Mouse (Mus musculus) lung, embryonic 16.5 days (tissue): ENCODE results near the gene Ifitm10. TPM values are rescaled to one million over a fixed set of nuclear protein-coding genes. Genes with fewer than 3 reads are reported as not detected.
A peak's percentile ranks its signal among the peaks of the same experiment; 100 is the strongest.
"Not testable (repeated sequence)": the region's sequence is repeated elsewhere in the genome, so short reads cannot be mapped to it uniquely, and the experiment has no call there.

Source experiments
- ATAC-seq: fragments of 200-750 bp; cut with Nextera tagmentation; 2 replicates; pipeline ENCODE4 v1.8.0; 2017; ENCODE audit warnings: low read depth, mild to moderate bottlenecking, moderate library complexity
- H3K27ac ChIP-seq: fragments of 300-500 bp; sonication (generic); 2 replicates; pipeline ENCODE4 v1.5.1; 2014; ENCODE audit warnings: mild to moderate bottlenecking, control low read depth, low read length
- H3K27me3 ChIP-seq: fragments of 300-500 bp; sonication (generic); 2 replicates; pipeline ENCODE4 v1.6.1; 2014; ENCODE audit warnings: low read depth, low read length, mixed read lengths; ENCODE audit not compliant: control insufficient read depth, insufficient read depth
- H3K36me3 ChIP-seq: fragments of 300-500 bp; sonication (generic); 2 replicates; pipeline ENCODE4 v1.6.1; 2014; ENCODE audit warnings: low read length; ENCODE audit not compliant: control insufficient read depth, insufficient read depth
- H3K4me1 ChIP-seq: fragments of 300-500 bp; sonication (generic); replicated peaks from 2 replicates; pipeline ENCODE4 v1.6.1; 2014; ENCODE audit warnings: low read length, mixed read lengths; ENCODE audit not compliant: control insufficient read depth, insufficient read depth
- H3K4me2 ChIP-seq: fragments of 300-500 bp; sonication (generic); 2 replicates; pipeline ENCODE4 v1.6.1; 2014; ENCODE audit warnings: low read depth, low read length, control low read depth
- H3K4me3 ChIP-seq: fragments of 300-500 bp; sonication (generic); 2 replicates; pipeline ENCODE4 v1.5.1; 2014; ENCODE audit warnings: mild to moderate bottlenecking, low read length, control low read depth
- H3K9ac ChIP-seq: fragments of 300-500 bp; sonication (generic); 2 replicates; pipeline ENCODE4 v1.6.1; 2014; ENCODE audit warnings: low read length, control low read depth
- H3K9me3 ChIP-seq: fragments of 300-500 bp; sonication (generic); 2 replicates; pipeline ENCODE4 v1.6.1; 2016; ENCODE audit warnings: low read length; ENCODE audit not compliant: control insufficient read depth
- WGBS: fragments of 180-500 bp; shearing (Covaris S2); extraction: QIAGEN DNeasy Blood & Tissue Kit; methylation state at CpG from one replicate; pipeline ENCODE4 v1.1.7; 2014; 5-methylcytosine and 5-hydroxymethylcytosine counted together
- polyA plus RNA-seq: library from polyadenylated mRNA; unstranded; fragments of >200 nt; fragmentation: Nextera tagmentation; extraction: Ambion mirVana; gene quantifications from 2 replicates; pipeline ENCODE4 v1.2.1, GENCODE M21; 2015

The Ifitm10 gene
- polyA plus RNA-seq, 1 experiment from 2014 or later, result 7.5 TPM

- H3K36me3 ChIP-seq, result no peaks in the 10 kb centered on the region
- no peaks in the 10 kb centered on the region for H3K27me3 ChIP-seq
- no peaks in the 10 kb centered on the region for H3K9me3 ChIP-seq
- no peak overlapping the region for H3K4me3 ChIP-seq
- WGBS, result 59% methylated on average over 10 of the region's 10 CpGs
- H3K27ac ChIP-seq, result no peak overlapping the region
- no peaks in the 10 kb centered on the region for H3K4me1 ChIP-seq
- peak; percentile 59; the same call in 1 of the 2 replicates for ATAC-seq
- H3K9ac ChIP-seq, result no peak overlapping the region
- no peak overlapping the region for H3K4me2 ChIP-seq
Measured at GRCm38 (mm10) chr7:142340269-142340970, 33.1 kb downstream of the Ifitm10 start.

GRCm38 (mm10) chr7:142335151-142335550, 38.4 kb downstream of the Ifitm10 start:
- 84% methylated on average over 8 of the region's 8 CpGs for WGBS
- ATAC-seq, result no peak

DNA sequence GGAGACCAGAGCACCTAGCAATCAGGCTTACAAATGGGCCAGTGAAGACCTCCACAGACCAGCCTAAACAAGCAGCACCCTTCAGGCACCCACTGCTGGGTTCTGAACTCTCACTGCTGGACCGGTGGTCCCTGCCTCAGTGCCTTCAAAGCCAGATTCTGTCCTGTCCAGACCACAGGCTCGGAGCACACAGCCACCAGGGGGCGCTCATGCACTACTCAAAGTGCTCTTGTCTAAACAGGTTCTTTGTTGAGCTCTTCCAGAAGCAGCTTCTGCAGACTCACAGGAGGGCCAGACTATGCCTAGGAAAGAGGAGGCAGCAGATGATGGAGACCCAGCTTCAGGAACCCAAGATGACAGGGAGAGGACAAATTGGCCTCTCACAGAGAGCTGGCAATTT, 39.3 kb downstream of the Ifitm10 start:
- Histone ChIP-seq H3K9ac (no peak overlapping the region; the same call in 1 of the 2 replicates), H3K4me3 (no peak overlapping the region), H3K9me3 (no peaks in the 10 kb centered on the region), H3K36me3 (no peaks in the 10 kb centered on the region), H3K4me2 (no peak overlapping the region), H3K27ac (no peak overlapping the region), H3K4me1 (no peaks in the 10 kb centered on the region), H3K27me3 (no peaks in the 10 kb centered on the region)
- 2% methylated on average over 3 of the region's 3 CpGs for WGBS
- ATAC-seq, result peak; percentile 81

More at GRCm38 (mm10) chr7:142335151-142335550, 38.4 kb downstream of the Ifitm10 start:
- Histone ChIP-seq H3K9ac (no peak overlapping the region), H3K4me3 (no peak overlapping the region), H3K9me3 (no peaks in the 10 kb centered on the region), H3K4me2 (no peak overlapping the region), H3K27ac (no peak overlapping the region), H3K36me3 (no peaks in the 10 kb centered on the region), H3K4me1 (no peaks in the 10 kb centered on the region), H3K27me3 (no peaks in the 10 kb centered on the region)

DNA sequence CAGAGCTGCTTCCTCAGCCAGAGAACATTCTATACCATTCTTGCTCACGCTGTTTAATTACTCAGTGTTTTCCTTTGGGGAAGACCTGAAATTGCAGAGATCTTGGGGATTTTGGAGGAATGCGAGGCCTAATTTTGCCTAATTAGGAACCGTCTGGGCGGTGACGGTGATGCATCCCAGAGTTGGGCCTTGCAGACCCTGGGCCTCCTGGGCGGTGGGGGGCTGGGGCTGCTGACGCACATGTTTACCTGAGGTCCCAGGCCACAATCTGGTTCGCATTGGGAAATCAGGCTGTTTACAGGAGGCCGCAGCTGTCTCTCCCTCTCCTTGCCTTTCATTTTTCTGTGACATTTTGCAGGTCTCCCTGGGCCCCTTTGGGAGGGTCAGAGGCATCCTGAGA, 40.8 kb downstream of the Ifitm10 start:
- not testable (repeated sequence) for H3K4me2 ChIP-seq, ATAC-seq, H3K27me3 ChIP-seq, H3K9me3 ChIP-seq, H3K27ac ChIP-seq, H3K4me1 ChIP-seq, H3K9ac ChIP-seq, H3K4me3 ChIP-seq, H3K36me3 ChIP-seq
- WGBS, result 74% methylated on average over 3 of the region's 9 CpGs

- no peak overlapping the region for H3K27ac ChIP-seq
- no peak overlapping the region for H3K9ac ChIP-seq
- H3K4me3 ChIP-seq, result no peak overlapping the region
- no peak for ATAC-seq
- peaks cover 11% of the 10 kb centered on the region for H3K4me1 ChIP-seq
- no peaks in the 10 kb centered on the region for H3K36me3 ChIP-seq
- no peaks in the 10 kb centered on the region for H3K9me3 ChIP-seq
- H3K27me3 ChIP-seq, result no peaks in the 10 kb centered on the region
- H3K4me2 ChIP-seq, result no peak overlapping the region
- WGBS, result 79% methylated on average over 4 of the region's 4 CpGs
Measured at GRCm38 (mm10) chr7:142331281-142331680, 42.3 kb downstream of the Ifitm10 start.

DNA sequence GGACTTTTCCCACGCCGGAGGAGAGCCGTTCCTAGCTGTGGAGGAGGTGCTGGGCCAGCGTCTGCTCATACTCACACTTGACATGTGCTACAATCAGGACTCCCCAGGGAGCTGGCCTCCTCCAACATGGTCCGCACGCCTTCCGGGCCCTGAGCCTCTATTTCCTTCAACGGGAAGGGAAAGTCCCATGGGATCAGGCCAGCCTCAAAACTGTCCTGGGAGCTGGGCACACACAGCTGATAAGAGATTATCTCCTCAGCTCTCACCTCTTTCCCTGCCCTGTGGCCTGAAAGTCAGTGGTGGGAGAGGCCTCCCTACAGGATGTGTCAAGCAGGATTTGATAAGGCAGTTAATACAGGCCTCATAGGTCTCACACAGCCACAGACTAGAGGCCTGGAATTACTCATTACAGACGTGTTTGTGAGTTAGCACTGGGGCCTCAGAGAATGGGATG, 43.3 kb downstream of the Ifitm10 start:
- peaks cover 14% of the 10 kb centered on the region for H3K4me1 ChIP-seq
- H3K4me2 ChIP-seq, result no peak overlapping the region
- no peaks in the 10 kb centered on the region for H3K27me3 ChIP-seq
- no peak overlapping the region for H3K9ac ChIP-seq
- peak; percentile 28; the same call in 1 of the 2 replicates for ATAC-seq
- WGBS, result 43% methylated on average over 9 of the region's 9 CpGs
- no peaks in the 10 kb centered on the region for H3K36me3 ChIP-seq
- H3K9me3 ChIP-seq, result no peaks in the 10 kb centered on the region
- peak overlapping the region; percentile 0; the same call in 1 of the 2 replicates for H3K27ac ChIP-seq
- H3K4me3 ChIP-seq, result no peak overlapping the region

GRCm38 (mm10) chr7:142328507-142328906, 45.0 kb downstream of the Ifitm10 start:
- ATAC-seq, result no peak
- H3K27me3 ChIP-seq, result no peaks in the 10 kb centered on the region
- no peak overlapping the region for H3K27ac ChIP-seq
- H3K36me3 ChIP-seq, result no peaks in the 10 kb centered on the region
- H3K9ac ChIP-seq, result no peak overlapping the region
- no peaks in the 10 kb centered on the region for H3K9me3 ChIP-seq
- H3K4me1 ChIP-seq, result peaks cover 16% of the 10 kb centered on the region
- WGBS, result 62% methylated on average over 3 of the region's 3 CpGs
- no peak overlapping the region for H3K4me3 ChIP-seq
- H3K4me2 ChIP-seq, result no peak overlapping the region

DNA sequence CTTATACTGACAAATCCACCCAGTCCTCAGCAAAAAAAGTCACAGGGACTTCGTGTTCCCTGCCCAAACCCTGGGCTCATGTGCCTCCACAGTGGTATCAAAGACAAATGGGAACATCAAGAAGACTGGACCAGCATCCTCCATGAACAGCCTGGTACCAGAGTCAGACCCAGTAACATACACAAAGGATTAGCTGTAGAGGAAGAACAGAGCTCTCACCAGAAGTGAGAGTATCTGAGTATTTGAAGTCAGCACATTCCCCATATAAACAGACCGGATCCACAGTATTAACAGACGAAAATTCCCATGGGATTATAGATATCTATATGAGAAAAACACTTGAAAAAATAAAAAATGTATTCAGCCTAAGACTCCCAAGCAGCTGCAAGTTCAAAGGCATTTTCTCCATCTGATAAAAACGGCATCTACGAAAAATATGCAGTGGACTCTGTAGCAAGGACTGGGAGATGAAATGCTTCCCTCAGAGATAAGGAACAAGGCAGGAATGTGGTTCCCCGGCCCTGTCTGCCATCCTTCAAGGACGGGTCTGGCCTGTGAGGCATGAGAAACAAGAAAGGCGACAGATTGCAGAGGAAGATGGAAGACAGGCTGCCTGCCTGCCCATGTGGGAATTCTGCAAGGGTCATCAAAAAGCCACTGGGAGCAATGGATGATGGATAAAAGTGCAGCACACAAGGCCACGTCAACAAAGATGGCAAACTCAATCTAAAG, 46.7 kb downstream of the Ifitm10 start:
- Histone ChIP-seq H3K27ac (peak overlapping the region; percentile 60), H3K36me3 (no peaks in the 10 kb centered on the region), H3K9me3 (no peaks in the 10 kb centered on the region), H3K9ac (peak overlapping the region; percentile 32; the same call in 1 of the 2 replicates), H3K27me3 (no peaks in the 10 kb centered on the region), H3K4me2 (no peak overlapping the region), H3K4me1 (peaks cover 16% of the 10 kb centered on the region), H3K4me3 (no peak overlapping the region)
- ATAC-seq, result peak; percentile 44
- 16% methylated on average over 9 of the region's 9 CpGs for WGBS

DNA sequence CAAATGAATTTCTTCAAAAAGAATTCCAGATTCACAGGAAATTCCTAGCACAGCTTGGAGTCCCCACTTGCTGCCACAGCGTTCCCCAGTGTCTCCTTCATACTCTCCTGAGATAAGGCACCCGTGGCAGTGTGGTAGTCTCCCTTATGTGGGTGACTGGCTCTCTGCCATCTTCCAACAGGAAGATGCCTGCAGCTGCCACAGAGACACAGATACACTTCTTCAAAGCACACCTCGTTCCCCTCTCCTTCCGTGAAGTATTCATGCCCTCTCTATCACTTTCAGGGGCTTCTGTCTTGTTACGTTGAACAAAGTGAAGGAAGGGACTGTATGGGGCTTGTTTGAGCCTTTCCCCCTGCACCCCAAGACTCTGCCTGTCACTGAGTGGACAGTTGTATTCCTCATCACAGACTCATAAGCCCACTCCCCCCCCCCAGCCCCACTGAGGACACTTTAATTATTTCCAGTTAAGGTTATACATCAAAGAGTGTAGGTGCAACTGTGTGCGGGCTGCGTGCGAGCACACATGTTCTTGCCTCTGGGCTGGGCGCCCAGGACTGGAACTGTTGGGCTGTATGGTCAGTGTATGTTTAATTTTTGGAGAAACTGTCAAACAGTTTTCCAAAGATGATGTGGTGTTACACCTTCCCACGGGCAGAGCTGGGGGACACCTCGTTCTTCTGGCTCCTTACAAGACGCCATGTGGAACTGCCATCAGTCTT, 50.0 kb downstream of the Ifitm10 start:
- no peaks in the 10 kb centered on the region for H3K36me3 ChIP-seq
- H3K4me1 ChIP-seq, result peaks cover 16% of the 10 kb centered on the region
- H3K9me3 ChIP-seq, result no peaks in the 10 kb centered on the region
- H3K9ac ChIP-seq, result no peak overlapping the region
- H3K27ac ChIP-seq, result peak overlapping the region; percentile 20; the same call in 1 of the 2 replicates
- peak; percentile 27; the same call in 1 of the 2 replicates for ATAC-seq
- H3K4me2 ChIP-seq, result no peak overlapping the region
- no peaks in the 10 kb centered on the region for H3K27me3 ChIP-seq
- WGBS, result 67% methylated on average over 12 of the region's 12 CpGs
- no peak overlapping the region for H3K4me3 ChIP-seq
